Mouse (Mus musculus): ENCODE data around the gene Asic3. TPM values are rescaled to one million over a fixed set of nuclear protein-coding genes. Genes with fewer than 3 reads are reported as not detected.

The Asic3 gene
- total RNA-seq (2023): under 1 TPM in 1 of 2 experiments, not detected in 1; 0.26 TPM

GRCm38 (mm10) chr5:24413042-24413693 is at the start of gene Asic3:
Gene Asic3, plus strand, starts transcription at chr5:24413392.

GRCm38 (mm10) chr5:24364508-24364907 is 48.7 kb upstream of the Asic3 start, which contains the start of gene Nos3:
Gene Nos3, plus strand, starts transcription at chr5:24364810.

DNA sequence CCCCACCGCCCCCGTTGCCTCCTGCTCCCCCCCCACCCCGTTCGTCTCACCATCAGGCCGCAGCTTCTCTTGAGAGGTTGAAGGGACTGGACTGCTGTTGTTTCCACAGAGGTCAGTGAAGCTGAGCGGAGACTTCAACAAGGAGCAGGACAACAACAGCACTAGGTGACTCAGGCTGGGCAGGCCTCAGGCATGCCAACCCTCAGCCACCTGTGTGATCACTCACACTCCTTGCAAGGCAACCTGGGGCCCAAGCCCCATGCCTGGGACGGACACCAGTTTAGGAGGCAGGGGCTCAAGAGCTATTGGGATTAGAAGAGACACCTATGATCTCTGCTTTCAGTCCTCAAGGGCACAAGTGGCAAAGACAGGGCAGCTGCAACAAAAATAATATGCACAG is 21.3 kb upstream of the Asic3 start, which contains the start of gene Atg9b:
Gene Atg9b (minus strand): TSS at position 280 of the 400 bp plus-strand sequence.

DNA sequence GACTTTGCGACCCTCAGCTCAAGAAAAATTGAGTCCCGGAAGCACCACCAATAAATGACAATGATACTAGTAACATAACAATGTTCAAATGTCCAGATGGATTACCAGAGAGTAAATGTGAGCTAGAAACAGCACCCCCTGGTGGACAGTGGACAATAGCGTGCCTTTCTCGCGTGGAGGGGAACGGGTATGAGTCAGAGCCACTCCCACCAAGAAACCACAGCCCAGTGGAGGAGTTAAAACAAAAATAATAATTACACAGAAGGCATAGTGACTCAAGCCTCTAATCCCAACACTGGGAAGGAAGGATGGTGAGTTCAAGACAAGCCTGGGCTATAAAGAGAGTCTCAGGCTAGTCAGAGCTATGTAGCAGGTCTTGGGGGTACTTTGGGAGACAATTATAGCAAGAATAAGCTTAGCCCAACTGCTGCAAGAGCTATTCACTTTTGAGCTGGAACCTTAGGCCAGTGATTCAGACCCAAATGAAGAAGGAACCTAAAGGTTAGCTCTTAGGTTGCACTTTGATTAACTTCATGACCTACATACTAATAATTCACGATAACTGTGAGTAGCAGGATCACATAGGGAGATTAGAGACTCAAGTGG is 19.7 kb upstream of the Asic3 start, which contains the start of gene Abcb8:
Gene Abcb8 (plus strand): TSS at position 272 of the 606 bp plus-strand sequence.

DNA sequence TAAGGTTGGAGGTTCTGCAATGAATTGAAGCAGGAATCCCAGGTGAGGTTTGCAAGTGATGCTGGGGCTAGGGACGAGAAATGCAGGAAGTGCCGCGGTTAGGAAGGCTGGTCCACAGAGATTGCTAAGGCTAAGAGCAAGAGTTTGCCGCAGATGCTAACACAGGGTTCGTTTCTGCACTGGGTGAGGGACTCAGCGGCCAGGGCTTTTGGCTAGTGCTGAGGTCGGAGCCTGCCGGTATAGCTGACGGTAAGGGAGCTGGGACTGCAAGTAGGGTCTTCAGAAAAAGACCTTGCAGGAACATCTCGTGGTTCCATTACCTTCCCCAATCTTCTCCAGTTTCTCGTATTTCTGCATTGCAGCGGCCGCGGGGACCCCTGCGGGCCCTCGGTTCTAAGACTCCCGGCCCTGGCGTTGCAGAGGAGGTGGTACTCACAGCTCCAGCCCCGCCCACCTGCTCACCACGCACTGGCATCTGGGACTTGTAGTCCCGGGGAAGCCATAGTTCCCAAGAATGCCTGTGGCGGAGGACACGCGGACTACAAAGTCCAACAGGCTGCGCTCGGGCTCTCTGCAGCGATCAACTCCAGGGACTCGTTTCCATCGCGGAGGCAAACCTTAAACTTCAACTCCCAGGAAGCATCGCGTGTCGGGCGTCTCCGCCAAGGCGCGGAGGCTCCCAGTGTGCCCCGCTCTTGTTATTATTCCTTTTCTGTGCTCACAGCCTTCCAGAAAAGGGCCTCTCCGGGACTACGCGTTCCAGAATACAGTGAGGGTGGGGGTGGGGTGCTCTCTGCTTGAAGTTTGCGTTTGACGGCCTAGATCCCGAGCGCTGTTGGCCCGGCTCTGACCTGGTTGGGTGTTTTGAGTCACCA is 10.2 kb downstream of the Asic3 start, which contains the start of the genes Cdk5 and Slc4a2:
Gene Cdk5 (minus strand): TSS at position 402 of the 875 bp plus-strand sequence.
Gene Slc4a2 (plus strand): TSS at position 709 of the 875 bp plus-strand sequence.

GRCm38 (mm10) chr5:24444746-24445427 is 31.7 kb downstream of the Asic3 start, which contains the start of gene Fastk:
Gene Fastk, minus strand, starts transcription at chr5:24445287.

DNA sequence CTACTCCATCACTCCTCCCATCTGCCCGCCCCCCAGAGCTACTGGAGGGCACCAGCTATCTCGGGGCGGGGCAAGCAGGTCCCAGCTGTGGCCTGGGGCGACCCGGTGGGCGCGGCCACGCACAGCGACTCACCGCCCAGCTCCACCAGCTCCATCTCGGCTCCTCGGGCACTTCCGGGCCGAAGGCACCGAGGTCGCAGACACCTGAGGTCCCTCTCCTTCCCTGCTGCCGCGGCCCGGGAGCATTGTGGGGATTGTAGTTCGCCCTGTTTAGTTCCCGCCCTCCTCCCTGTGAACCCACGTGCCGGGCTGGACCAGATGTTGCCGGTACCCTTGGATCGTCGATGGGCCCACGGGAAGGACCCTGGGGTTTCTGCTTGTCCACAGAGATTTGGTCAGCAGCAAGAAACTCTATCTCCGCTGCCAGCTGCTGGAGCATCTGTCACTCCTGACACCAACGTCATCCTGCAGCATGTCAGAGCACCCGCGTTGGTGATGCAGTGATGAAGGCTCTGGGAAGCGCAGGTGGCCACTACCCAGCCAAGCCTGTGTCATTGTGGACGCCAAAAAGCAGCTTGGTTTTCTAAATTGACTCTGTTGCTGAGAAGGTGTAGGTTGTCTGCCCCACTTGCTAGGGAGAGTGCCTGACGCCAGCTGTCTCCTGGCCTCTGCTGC is 34.6 kb downstream of the Asic3 start, which contains the start of gene Tmub1:
Gene Tmub1 (minus strand): TSS at position 231 of the 675 bp plus-strand sequence.

DNA sequence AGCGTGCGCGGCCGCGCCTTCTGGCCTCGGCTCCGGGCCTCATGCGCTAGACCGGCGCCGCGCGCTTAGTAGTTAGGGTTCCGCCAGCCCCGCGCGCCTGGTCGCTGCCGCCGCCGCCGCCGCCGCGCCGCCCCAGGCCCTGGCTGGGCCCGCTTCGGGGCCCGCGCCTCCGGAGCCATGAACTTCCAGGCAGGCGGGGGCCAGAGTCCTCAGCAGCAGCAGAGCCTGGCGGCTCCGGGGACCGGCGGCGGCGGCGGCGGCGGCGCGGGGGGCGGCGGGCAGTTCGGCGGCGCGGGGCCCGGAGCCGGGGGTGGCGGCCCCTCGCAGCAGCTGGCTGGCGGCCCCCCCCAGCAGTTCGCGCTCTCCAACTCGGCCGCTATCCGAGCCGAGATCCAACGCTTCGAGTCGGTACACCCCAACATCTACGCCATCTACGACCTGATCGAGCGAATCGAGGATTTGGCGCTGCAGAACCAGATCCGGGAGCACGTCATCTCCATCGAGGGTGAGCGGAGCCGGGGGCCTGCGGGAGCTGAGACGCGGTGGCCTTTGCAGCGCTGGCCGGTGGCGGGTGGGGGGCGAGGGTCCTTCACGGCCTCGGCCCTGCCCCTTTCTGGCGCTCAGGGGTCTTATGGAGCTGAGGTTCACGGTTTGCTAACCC is 39.0 kb downstream of the Asic3 start, which contains the start of gene Agap3:
Gene Agap3 (plus strand): TSS at position 148 of the 661 bp plus-strand sequence.

Other genes with a start within 250 kb of the Asic3 start
- 1 to 10 TPM; 6.8 to 8.0 TPM for gene Nupl2, start 248.4 kb upstream of the Asic3 start, total RNA-seq (2023)
- not detected for gene Kcnh2, start 61.8 kb upstream of the Asic3 start, total RNA-seq (2023)
- gene Nos3, start 48.6 kb upstream of the Asic3 start, total RNA-seq (2023): under 1 TPM; 0.18 to 0.21 TPM
- 1 to 10 TPM; 1.4 TPM for gene Atg9b, start 21.2 kb upstream of the Asic3 start, total RNA-seq (2023)
- gene Abcb8, start 19.7 kb upstream of the Asic3 start, total RNA-seq (2023): 10 to 100 TPM; 11.2 to 12.7 TPM
- 10 to 100 TPM; 23.1 to 32.0 TPM for gene Cdk5, start 10.1 kb downstream of the Asic3 start, total RNA-seq (2023)
- gene Slc4a2, start 10.4 kb downstream of the Asic3 start, total RNA-seq (2023): 10 to 100 TPM; 59.6 to 65.9 TPM
- 10 to 100 TPM; 44.0 to 59.8 TPM for gene Fastk, start 31.9 kb downstream of the Asic3 start, total RNA-seq (2023)
- 10 to 100 TPM; 19.3 to 19.6 TPM for gene Tmub1, start 34.5 kb downstream of the Asic3 start, total RNA-seq (2023)
- 10 to 100 TPM; 58.6 to 61.2 TPM for gene Agap3, start 38.8 kb downstream of the Asic3 start, total RNA-seq (2023)
- not detected for gene Gbx1, start 113.8 kb downstream of the Asic3 start, total RNA-seq (2023)
- gene Asb10, start 127.6 kb downstream of the Asic3 start, total RNA-seq (2023): not detected
- gene 4931409K22Rik, start 143.4 kb downstream of the Asic3 start, total RNA-seq (2023): not detected
- 10 to 100 TPM; 30.4 to 32.8 TPM for gene Abcf2, start 164.1 kb downstream of the Asic3 start, total RNA-seq (2023)
- 10 to 100 TPM; 29.1 to 31.1 TPM for gene Chpf2, start 173.3 kb downstream of the Asic3 start, total RNA-seq (2023)
- gene Smarcd3, start 211.0 kb downstream of the Asic3 start, total RNA-seq (2023): not detected

Data from monocyte, adult 59 days (primary cell).